Mouse (Mus musculus): ENCODE measurements at regions not wholly inside any gene's neighbourhood (a gene's known extent, or its start where the extent isn't known, plus 50 kb on each side); places are given as distances from the start of the nearest gene placed in this dataset.

- Histone ChIP-seq H3K27me3 (ENCODE audit: insufficient read depth, low read length) (no peaks in the 10 kb centered on the region), H3K4me1 (ENCODE audit: insufficient read depth) (peaks cover under 1% of the 10 kb centered on the region; the same call in 1 of the 2 replicates), H3K4me3 (ENCODE audit: low read depth, low read length) (no peak overlapping the region), H3K4me2 (ENCODE audit: low read depth) (no peak overlapping the region), H3K36me3 (ENCODE audit: insufficient read depth) (no peaks in the 10 kb centered on the region), H3K27ac (ENCODE audit: low read depth, low read length) (no peak overlapping the region), H3K9ac (no peak overlapping the region), H3K9me3 (ENCODE audit: low read length) (no peaks in the 10 kb centered on the region)
- ATAC-seq (no peak), DNase-seq (no peak)
- no peak for TF ChIP-seq CTCF (IDR thresholded peaks at IDR 0.05; ENCODE audit: low read depth)
These were observed 413.4 kb upstream of the Nrp1 start for GRCm38 (mm10) chr8:127944955-127945498.

DNA sequence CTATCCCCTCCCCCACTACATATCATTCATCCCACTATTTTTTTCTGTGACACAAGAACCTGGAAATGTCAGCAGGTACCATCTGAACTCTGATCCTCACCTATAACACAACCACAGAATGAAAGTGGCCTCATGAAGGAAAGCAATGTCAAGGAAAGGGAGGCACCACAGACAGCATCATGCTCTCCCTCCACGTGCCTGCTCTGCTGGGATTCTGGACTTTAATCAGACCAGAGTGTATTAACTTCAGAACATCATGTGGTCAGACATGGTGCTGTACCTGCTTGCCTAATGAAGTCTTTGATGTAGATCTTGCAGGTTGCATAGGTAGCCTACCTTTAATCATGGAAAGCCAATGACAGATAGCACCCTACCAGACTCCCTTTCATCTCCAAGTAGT, 400.8 kb upstream of the Nrp1 start:
- H3K27me3 ChIP-seq (ENCODE audit: insufficient read depth, low read length): no peaks in the 10 kb centered on the region
- DNase-seq (no peak), ATAC-seq (no peak)
- TF ChIP-seq CTCF (IDR thresholded peaks at IDR 0.05; ENCODE audit: low read depth): no peak
- no peaks in the 10 kb centered on the region for H3K36me3 ChIP-seq (ENCODE audit: insufficient read depth)
- H3K9ac ChIP-seq: no peak overlapping the region
- H3K4me3 ChIP-seq (ENCODE audit: low read depth, low read length): no peak overlapping the region
- H3K9me3 ChIP-seq (ENCODE audit: low read length): no peaks in the 10 kb centered on the region
- H3K27ac ChIP-seq (ENCODE audit: low read depth, low read length): no peak overlapping the region
- 76% methylated on average over 1 of the region's 1 CpGs for WGBS
- no peak overlapping the region for H3K4me2 ChIP-seq (ENCODE audit: low read depth)
- H3K4me1 ChIP-seq (ENCODE audit: insufficient read depth): no peaks in the 10 kb centered on the region

DNA sequence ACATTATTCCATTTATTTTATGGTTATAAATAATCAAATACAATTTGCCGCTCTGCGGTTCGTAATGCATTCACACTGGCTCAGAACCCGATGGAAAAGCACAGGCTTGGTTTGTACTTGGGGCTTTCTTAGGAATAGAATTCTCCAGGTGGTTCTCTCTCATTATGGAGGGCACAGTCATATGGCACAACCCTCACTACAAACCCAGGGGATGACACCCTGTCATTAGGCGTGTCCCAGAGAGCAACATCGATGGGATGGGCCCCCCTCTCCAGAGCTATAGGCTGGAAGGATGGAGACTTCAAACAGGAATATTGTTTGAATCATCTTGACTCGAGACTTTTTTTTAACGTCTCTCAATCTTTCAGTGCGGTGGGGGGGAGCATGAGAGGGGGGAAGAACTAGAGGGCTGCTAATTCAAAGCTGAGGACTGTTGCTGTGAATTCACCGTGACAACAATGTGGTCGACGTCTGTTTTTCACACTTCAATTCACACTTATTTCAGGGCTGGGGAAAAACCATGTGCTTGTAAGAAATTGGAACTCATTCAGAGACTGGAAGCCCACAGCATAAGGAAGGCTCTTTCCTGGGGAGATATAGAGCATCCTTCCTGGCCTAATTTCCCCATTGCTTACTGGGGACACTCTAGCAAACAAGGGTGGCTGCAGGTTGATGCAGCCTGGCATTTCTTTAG, 399.9 kb upstream of the Nrp1 start:
- Histone ChIP-seq H3K4me2 (ENCODE audit: low read depth) (no peak overlapping the region), H3K27me3 (ENCODE audit: insufficient read depth, low read length) (no peaks in the 10 kb centered on the region), H3K4me1 (ENCODE audit: insufficient read depth) (no peaks in the 10 kb centered on the region), H3K9me3 (ENCODE audit: low read length) (no peaks in the 10 kb centered on the region), H3K9ac (no peak overlapping the region), H3K36me3 (ENCODE audit: insufficient read depth) (no peaks in the 10 kb centered on the region), H3K4me3 (ENCODE audit: low read depth, low read length) (no peak overlapping the region), H3K27ac (ENCODE audit: low read depth, low read length) (no peak overlapping the region)
- DNase-seq (peak; percentile 46), ATAC-seq (peak; percentile 38)
- WGBS: 36% methylated on average over 12 of the region's 12 CpGs
- TF ChIP-seq CTCF (IDR thresholded peaks at IDR 0.05; ENCODE audit: low read depth): no peak

DNA sequence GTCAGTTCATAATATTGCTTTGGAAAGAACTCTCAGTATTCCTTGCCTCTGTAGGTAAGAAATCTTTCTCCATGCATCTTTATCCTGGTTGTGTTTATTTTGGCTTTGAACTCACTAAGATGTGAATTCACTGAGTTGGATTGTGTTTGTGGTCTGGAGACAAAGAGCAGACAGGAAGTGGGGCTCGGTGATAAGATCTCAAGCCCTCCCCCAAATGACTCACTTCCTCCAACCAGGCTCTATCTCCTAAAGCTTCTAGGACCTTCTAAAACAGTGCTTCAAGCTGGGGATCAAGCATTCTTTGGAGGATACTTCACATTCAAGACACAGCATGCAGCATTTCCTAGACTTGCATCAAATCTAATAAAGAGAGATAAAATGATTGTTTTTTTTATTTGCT, 395.5 kb upstream of the Nrp1 start:
- H3K9me3 ChIP-seq (ENCODE audit: low read length): no peaks in the 10 kb centered on the region
- no peaks in the 10 kb centered on the region for H3K27me3 ChIP-seq (ENCODE audit: insufficient read depth, low read length)
- H3K36me3 ChIP-seq (ENCODE audit: insufficient read depth): no peaks in the 10 kb centered on the region
- H3K27ac ChIP-seq (ENCODE audit: low read depth, low read length): no peak overlapping the region
- ATAC-seq (no peak), DNase-seq (no peak)
- H3K4me1 ChIP-seq (ENCODE audit: insufficient read depth): no peaks in the 10 kb centered on the region
- TF ChIP-seq CTCF (IDR thresholded peaks at IDR 0.05; ENCODE audit: low read depth): no peak
- no peak overlapping the region for H3K4me2 ChIP-seq (ENCODE audit: low read depth)
- 91% methylated on average over 1 of the region's 1 CpGs for WGBS
- no peak overlapping the region for H3K9ac ChIP-seq
- no peak overlapping the region for H3K4me3 ChIP-seq (ENCODE audit: low read depth, low read length)

- no peak for DNase-seq
- TF ChIP-seq CTCF (IDR thresholded peaks at IDR 0.05; ENCODE audit: low read depth): no peak
- Histone ChIP-seq H3K9me3 (ENCODE audit: low read length) (no peaks in the 10 kb centered on the region), H3K27ac (ENCODE audit: low read depth, low read length) (no peak overlapping the region), H3K4me1 (ENCODE audit: insufficient read depth) (no peaks in the 10 kb centered on the region), H3K36me3 (ENCODE audit: insufficient read depth) (no peaks in the 10 kb centered on the region), H3K4me3 (ENCODE audit: low read depth, low read length) (no peak overlapping the region), H3K4me2 (ENCODE audit: low read depth) (no peak overlapping the region), H3K9ac (no peak overlapping the region), H3K27me3 (ENCODE audit: insufficient read depth, low read length) (no peaks in the 10 kb centered on the region)
- 75% methylated on average over 6 of the region's 6 CpGs for WGBS
- no peak for ATAC-seq
These were observed 394.8 kb upstream of the Nrp1 start for GRCm38 (mm10) chr8:127963625-127964024.

GRCm38 (mm10) chr8:127964801-127965200, 393.6 kb upstream of the Nrp1 start:
- ATAC-seq (no peak), DNase-seq (no peak)
- no peaks in the 10 kb centered on the region for H3K36me3 ChIP-seq (ENCODE audit: insufficient read depth)
- TF ChIP-seq CTCF (IDR thresholded peaks at IDR 0.05; ENCODE audit: low read depth): no peak
- H3K4me2 ChIP-seq (ENCODE audit: low read depth): no peak overlapping the region
- H3K9me3 ChIP-seq (ENCODE audit: low read length): no peaks in the 10 kb centered on the region
- no peak overlapping the region for H3K9ac ChIP-seq
- no peak overlapping the region for H3K27ac ChIP-seq (ENCODE audit: low read depth, low read length)
- no peak overlapping the region for H3K4me3 ChIP-seq (ENCODE audit: low read depth, low read length)
- H3K4me1 ChIP-seq (ENCODE audit: insufficient read depth): no peaks in the 10 kb centered on the region
- H3K27me3 ChIP-seq (ENCODE audit: insufficient read depth, low read length): no peaks in the 10 kb centered on the region

GRCm38 (mm10) chr8:127965341-127965740, 393.1 kb upstream of the Nrp1 start:
- no peak for DNase-seq
- Histone ChIP-seq H3K9ac (no peak overlapping the region), H3K4me3 (ENCODE audit: low read depth, low read length) (no peak overlapping the region), H3K27ac (ENCODE audit: low read depth, low read length) (no peak overlapping the region), H3K36me3 (ENCODE audit: insufficient read depth) (no peaks in the 10 kb centered on the region), H3K4me2 (ENCODE audit: low read depth) (no peak overlapping the region), H3K4me1 (ENCODE audit: insufficient read depth) (no peaks in the 10 kb centered on the region), H3K27me3 (ENCODE audit: insufficient read depth, low read length) (no peaks in the 10 kb centered on the region), H3K9me3 (ENCODE audit: low read length) (no peaks in the 10 kb centered on the region)
- no peak for ATAC-seq
- WGBS: 78% methylated on average over 2 of the region's 2 CpGs
- TF ChIP-seq CTCF (IDR thresholded peaks at IDR 0.05; ENCODE audit: low read depth): no peak
